Mouse (Mus musculus) ES-CJ7 (cell line): ENCODE measurements around the gene Fam178b.
"Not testable (repeated sequence)": the region's sequence is repeated elsewhere in the genome, so short reads cannot be mapped to it uniquely, and the experiment has no call there.

Experiments used
- DNase-seq: peaks from one replicate; pipeline ENCODE4 v3.0.0; 2011; ENCODE audit warnings: low read depth, low spot score

Fam178b gene

DNA sequence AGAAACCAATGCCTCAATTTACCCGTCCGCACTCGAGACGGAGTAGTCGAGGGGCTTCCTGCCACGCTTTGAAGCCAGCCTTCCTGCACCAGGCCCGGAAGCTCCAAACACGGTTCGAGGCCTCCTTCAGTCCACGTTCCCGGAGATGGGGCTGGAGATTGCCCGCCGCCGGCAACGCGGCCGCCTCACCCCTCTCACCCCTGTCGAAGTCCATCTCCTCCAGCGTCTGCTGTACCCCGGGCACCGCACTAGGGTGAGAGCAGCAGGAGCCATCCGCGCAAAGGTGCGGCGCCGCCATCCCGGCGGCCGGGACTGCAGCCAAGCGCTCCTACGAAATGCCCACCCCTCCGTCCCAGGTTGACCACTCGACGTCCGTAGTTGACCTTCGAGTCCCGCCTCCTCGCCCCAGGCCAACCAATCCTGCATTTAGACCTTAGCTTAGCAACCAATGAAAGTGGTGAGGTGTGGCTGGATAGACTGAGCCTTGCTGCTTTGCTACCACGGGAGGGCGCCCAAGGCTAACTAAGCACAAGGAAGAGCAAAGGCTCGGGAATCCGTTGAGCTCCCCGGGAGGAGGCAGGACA, 136.0 kb downstream of the Fam178b start, which contains the start of gene Ankrd39:
Gene Ankrd39 (minus strand): TSS at position 558 of the 584 bp plus-strand sequence.
- DNase-seq = peak; percentile 100

DNA sequence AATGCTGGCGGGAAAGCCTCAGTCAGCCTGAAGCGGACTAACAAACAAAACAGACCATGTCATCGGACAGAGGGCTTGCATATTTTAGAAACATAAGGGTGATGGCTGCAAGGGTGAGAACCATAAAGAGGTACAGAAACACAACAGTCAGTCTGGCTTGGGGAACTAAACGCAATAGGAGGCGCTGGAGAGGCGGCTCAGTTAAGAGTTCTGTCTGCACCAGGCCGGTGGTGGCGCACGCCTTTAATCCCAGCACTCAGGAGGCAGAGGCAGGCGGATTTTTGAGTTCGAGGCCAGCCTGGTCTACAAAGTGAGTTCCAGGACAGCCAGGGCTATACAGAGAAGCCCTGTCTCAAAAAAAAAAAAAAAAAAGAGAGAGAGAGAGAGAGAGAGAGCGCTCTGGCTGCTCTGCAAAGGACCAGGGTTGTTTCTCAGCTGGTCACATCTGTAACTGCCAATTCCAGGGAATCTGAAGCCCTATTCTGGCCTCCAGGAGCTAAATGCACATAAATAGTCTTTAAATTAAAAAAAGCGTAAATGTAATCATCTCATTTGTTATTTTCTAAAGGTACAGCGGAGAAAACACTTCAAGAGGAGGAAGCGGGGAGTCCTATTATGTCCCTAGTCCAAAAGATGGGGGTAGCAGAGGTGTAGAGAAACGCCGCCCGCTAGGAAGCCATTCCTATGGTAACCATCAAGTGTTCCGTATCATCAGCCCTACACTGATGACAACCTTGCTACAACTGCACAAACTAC, 137.0 kb downstream of the Fam178b start:
- peak; percentile 83 for DNase-seq

DNA sequence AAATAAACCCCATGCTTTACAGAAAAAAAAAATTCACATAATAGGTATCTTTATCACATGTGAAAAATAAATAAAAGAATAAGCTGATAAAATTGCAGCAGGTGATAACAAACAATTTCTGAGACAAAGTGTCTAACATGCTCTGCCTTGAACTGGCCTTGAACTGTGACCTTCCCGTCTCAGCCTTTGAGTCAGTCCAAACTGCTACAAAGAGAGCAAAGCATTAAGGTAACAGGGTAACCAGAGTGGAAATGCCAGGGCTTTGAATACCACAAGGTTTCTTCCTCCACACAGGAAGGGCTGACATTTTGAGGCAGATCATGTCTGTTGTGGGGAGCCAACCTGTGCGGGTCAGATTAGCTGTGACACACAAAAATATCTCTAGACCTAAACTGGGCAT, 137.6 kb downstream of the Fam178b start:
- peak; percentile 50 for DNase-seq

DNA sequence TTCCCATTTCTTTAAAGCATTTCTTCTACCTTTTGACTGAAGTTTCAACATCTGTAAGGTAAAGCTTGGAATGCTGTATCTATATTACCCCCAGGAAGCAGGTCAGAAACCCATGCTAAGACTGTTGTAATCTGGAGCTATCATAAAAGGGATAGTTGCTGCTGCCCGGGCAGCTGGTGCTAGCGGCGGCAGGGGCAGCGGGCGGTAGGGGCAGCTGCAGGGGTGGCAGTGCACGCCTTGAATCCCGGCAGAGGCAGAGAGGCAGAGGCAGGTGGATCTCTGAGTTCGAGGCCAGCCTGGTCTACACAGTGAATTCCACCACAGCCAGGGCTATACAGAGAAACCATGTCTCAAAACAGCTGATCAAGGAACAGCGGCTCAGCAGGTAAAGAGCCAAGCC, 140.1 kb downstream of the Fam178b start:
- no peak for DNase-seq

DNA sequence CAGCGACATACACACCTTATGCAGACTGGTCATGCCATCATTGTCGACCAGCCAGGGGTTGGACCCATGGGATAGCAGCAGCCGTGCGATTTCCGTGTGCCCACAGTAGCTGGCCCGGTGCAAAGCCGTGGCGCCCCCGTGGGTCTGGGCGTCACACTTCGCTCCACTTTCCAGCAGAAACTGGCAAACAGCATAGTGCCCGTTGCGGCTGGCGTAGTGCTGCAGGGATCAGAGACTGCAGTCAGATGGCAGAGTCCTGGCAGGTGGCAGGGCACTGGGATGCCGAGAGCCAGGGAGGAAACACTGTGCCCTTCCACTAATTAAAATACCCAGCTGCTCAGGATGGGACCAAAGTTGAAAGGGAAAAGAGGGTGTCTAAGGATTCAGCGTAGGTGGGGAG, 141.1 kb downstream of the Fam178b start:
- DNase-seq = no peak

DNA sequence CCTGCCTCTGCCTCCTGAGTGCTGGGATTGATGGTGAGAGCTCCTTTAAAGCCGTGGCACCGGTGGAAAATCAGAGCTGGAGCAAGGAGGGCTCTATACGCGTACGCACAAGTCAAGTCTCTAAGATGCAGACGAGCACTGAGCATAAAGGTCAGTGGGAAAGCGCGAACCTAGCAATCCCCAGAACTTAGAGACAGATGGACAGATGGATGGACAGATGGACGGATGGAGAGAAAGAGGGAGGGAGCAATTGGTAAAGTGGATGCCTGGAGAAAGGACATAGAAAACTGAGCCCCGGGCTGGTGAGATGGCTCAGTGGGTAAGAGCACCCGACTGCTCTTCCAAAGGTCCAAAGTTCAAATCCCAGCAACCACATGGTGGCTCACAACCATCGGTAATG, 142.2 kb downstream of the Fam178b start:
- no peak for DNase-seq

DNA sequence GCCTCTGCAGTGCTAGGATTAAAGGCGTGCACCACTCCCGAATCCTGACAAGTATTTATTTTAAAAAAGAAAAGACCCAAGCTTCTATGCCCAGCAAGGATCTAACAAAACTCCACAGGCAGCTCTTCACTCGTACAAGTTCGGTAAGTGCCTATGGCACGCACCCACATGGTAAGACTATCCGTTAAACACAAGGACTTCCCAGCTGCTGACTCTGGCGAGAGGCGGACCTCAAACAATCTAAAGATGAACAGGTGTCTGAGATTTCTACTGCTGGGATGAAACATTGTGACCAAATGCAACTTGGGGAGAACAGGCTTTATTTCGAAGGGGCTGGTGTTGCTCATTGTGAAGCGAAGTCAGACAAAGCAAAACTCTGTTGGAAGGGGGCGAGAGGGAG, 142.9 kb downstream of the Fam178b start:
- DNase-seq = no peak

DNA sequence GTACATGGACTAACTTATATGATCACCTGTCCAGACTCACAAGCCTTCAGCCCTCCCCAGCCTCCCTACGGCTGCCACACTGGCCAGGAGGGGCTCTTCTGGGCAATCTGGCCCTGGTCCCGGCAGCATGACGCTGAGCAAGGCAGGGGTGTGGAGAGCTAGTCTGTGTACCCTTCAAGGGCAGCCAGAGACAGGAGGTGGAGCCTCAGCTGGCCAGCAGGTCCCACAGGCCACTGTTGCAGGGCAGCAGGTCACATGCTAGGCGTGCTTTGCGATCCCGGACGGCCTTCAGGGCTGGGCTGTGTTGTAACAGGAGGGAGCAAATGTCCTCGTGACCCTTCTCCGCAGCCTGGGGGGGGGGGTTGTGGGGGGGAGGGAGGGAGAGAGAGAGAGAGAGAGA, 143.8 kb downstream of the Fam178b start, which contains the start of gene Gm42417:
Gene Gm42417 (minus strand): TSS at position 244 of the 400 bp plus-strand sequence.
- DNase-seq = no peak

DNA sequence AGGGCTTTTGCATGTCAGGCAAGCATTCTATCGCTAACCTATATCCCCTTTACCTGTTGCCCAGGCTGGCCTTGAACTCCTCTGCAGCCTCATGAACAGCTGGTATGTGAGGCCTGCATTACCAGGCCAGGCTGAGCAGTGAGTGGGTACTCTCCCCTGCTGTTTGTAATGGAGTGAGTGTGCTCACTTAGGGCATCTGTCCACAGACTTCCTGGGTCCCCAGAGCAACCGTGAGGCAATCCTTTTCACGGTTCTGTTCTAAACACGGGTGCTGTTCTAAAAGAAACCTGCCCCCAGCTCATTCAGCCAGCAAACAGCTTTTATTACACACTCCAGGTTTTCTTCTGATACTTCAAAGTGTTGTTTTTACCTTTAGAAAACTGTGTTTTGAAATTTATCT, 144.3 kb downstream of the Fam178b start:
- DNase-seq = no peak

DNA sequence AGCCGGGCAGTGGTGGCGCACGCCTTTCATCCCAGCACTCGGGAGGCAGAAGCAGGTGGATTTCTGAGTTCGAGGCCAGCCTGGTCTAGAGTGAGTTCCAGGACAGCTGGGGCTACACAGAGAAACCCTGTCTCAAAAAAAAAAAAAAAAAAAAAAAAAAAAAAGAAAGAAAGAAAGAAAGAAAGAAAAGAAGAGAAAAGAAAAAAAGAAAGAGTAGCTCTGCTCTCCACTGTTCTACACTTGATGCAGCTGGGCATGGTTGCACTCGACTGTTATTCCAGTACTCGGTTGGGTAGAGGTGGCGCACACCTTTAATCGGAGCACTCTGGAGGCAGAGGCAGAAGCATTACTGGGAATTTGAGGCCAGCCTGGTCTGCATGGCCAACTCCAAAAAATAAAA, 146.2 kb downstream of the Fam178b start, which contains the start of gene Ankrd23:
Gene Ankrd23 (minus strand): TSS at position 101 of the 400 bp plus-strand sequence.
- not testable (repeated sequence) for DNase-seq

DNA sequence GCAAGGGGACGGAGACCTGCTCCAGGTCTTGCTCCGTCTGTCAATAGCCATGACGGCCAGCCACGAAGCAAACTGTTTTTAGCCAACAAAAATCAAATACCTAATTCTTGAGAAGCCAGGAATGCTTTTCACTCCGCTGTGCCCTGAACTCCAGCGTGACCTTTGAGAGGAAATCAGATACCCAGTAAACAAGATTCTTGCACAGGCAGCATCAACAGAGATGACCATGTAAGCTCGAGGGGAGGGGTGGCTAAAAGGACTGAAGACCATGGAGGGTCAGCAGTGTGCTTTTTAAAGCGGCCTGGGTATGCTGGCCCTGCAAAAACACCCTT, 146.6 kb downstream of the Fam178b start:
- DNase-seq = no peak

DNA sequence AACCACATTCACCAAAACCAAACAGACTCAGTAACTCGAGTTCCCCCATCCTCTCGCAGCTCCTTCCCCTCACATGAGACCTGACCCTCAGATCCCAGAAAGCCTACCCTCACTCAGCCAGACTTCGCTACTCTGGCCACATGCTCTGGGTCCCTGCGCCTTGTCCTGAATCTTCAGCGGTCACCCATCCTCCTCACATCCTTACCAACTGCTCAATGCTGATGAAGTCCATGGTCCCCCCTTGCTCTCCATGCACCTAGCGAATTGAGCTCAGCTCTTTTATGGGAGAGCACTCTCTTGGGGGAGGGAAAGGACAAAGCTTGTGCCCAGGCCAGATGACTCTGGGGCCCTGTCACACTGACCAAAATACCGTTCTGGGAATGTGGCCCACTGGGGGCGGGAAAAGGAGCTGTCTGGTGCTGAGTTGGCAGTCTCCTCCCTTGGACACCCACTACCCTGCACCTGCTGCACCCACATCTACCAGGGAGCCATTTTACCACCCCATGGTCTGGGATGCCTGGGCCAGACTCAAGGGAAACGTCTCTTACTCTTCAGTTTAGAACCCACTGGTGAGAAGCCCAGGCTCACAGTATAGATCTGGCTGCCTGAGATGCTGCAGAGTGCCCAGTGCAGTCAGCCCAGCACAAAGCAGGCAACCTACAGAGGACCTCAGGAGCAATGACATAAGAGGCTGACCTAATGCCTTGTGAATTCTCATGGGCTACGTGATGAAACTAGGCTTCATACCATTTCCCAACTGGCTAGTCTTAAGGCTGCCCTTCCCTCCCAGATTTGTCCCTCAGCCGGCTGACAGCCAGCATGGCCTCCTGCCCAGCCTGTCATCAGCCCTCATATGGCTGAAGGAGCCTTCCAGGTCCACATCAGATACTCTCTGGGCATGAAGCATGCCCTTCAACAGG, 147.2 kb downstream of the Fam178b start:
- no peak for DNase-seq

DNA sequence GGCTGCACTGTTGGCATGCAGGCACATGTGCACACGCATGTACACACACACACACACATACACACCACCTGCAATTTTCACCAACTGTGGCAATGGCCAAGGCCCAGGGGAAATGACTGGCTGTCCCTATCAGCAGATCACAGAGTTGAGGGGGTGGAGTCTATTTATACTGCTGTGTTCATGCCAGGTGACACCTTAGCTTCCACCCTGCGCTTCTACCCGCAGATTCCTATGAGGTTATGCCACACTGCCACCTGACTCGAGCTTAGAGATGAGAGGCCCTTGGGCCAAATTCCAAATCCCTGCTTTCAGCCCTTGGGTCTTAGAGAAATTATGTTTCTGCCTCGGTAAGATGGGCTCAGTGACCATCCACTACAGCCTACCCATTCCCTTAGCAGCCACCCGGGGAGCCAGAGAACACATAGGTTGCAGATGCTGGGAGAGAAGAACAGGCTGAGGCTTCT, 148.4 kb downstream of the Fam178b start:
- DNase-seq = no peak

DNA sequence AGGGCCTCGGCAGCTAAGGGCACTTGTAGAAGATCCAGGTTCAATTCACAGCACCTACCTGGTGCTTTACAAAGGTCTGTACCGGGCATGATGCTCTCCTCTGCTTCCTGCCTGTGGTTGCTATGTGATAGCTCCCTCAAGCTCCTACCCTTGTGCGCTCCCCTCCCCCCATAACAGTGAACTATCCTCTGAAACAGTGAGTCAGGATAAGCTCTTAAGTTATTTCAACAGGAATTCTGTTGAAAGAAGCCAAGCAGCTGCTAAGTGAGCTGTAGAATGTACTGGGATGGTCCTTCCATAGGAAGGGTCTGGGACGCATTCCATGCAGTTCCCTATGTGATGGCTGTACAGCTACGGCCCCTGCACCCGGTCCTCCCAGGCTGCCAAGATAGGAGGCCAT, 149.4 kb downstream of the Fam178b start:
- no peak for DNase-seq

DNA sequence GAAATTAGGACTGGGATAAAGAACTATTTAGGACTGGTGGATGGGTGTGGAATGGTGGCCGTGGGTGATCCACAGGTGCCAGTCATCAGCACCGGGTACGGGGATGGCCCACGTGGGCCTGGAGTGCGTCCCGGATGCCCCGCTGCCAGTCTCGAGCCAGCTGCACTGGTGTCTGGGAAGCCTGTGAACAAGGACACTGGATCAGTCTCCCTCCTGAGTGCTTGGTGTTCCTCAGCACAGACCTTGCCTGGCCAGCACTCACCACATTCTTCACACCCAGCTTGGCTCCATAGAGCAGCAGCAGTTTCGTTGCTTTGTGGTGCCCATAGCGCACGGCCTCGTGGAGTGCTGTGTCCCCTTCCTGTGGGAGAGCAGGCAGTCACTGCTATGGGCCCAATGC, 151.5 kb downstream of the Fam178b start:
- DNase-seq = no peak

DNA sequence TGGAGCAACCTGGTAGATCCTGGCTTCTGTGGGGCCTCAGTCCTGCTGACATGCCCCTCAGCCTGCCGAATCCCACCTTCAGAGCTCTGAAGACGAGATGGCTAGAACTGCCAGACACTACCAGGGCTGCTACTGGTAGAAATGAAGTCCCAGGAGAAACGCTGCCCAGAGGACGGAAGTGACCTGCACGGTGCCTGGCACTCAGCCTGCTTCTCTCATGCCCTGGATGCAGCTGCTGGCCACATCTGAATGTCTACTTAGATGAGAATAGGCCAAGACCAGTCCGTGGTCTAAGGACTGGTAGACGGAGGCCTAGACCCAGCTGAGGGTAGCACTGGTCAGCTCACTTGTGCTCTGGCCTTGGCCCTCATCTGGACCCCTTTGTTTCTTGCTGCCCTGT, 152.0 kb downstream of the Fam178b start:
- no peak for DNase-seq

DNA sequence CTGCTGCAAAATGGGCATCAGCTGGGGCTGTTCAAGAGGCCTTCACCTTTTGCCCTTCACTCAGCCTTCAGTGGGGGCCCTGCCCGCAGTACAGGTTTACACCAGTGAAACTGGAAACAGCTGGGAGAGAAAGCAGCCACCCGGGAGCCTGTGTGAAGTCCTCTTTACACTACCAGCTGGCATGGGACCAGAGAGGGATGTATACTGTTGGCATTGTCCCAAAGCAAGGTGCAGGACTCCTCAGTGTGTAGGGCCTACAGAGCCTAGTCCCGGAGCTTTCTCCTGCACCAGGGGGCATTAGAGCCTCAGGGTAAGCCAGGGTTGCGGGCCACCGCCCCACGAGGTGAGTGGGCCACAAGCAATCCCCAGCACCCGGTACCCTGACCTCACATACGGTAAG, 152.5 kb downstream of the Fam178b start:
- DNase-seq = no peak

DNA sequence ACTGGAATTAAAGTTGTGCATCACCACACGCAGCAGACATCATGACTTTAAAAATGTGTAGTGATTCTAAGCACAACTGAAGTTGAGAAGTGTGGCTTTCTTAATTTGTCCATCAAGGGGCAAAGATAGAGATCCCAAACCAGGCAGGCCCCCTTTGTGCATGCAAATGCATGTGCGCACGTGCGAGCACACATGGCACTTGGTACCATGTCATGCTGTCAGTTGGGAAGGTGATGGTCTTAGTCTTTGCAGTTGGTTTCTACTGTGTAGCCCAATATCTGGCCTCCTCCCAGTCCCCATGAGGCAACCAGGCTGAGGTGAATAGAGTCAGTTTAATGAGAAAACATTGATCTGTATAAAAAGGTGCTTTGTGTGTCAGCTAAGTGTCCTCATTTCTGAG, 153.1 kb downstream of the Fam178b start:
- no peak for DNase-seq

DNA sequence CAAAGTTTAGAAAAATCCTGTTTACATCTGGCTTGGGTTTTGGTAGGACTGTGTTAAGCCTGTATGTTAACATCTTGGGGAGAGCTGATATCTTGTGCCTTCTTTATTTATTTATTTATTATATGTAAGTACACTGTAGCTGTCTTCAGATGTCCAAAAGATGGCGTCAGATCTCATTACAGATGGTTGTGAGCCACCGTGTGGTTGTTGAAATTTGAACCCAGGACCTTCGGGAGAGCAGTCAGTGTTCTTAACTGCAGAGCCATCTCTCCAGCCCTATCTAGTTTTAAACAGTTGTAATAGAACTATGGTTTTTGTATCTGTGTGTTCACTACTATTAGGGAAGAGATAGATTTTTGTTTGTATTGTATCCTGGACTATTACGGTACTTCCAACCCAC, 153.7 kb downstream of the Fam178b start:
- DNase-seq = no peak

DNA sequence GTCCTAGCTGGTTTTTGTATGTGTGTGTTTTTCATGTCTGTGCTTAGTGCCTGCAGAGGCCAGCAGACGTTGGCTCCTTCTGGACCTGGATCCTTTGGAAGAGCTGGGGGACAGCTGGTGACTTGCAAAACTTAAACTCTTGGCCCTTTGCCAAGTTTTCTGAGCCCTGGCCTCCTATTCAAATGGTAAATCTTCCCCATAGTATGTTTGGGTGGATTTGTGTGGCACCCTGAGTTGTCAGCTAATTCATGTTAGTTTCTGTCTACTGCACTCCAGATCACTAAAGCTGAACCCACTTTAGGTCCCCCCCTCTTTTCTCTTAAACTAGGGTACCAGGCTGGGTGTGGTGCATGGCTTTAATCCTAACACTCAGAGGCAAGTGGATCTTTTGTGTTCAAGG, 154.6 kb downstream of the Fam178b start:
- peak; percentile 69 for DNase-seq

DNA sequence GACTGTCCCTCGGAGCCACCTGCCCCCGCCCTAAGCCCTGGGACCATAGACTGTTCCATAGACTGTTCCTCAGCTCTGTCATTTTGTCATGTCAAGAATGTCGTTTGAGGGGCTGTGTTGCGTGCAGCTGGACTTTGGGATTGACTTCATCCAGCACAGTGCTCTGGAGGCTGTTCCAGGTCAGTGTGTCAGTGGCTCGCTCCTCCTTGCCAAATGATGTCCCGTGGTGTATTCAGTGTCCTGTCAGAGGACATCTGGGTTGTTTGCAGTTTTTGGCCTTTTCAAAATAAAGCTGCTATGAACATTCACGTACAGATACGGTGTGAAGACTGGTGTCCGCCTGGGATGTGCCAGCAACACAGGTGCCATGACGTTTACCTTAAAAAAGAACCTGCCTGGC, 156.1 kb downstream of the Fam178b start:
- DNase-seq = no peak

DNA sequence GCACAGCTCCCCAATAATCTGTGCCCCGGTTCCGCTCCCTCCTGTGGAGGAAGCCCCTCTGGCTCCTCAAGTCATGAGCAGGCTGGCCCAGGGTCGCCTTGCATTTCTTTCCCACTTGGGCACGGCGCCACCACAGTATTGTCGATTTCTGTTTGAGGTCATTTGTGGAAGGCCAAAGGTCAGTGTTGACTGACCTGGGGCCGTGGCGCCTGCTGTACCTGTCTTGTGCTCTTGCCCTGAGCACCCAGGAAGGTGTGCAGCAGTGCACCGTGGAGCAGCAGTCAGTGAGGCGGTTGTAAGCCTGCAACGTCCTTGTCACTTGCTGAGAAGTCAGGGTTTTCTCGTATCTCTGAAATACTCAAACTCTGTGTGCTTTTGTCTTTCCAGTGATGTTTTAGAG, 157.2 kb downstream of the Fam178b start:
- DNase-seq = no peak
